Mouse (Mus musculus) MEL (cell line): ENCODE measurements at regions not wholly inside any gene's neighbourhood (a gene's known extent, or its start where the extent isn't known, plus 50 kb on each side); places are given as distances from the start of the nearest gene placed in this dataset.
A peak's percentile ranks its signal among the peaks of the same experiment; 100 is the strongest.

Experiments used
- DNase-seq: peaks from one replicate; pipeline ENCODE4 v3.0.0; 2011; ENCODE audit warnings: low read depth, low spot score
- H3K27ac ChIP-seq: 2 replicates; pipeline ENCODE4 v1.5.1; 2012; ENCODE audit warnings: low read depth, mild to moderate bottlenecking, control low read depth, low read length, moderate library complexity; ENCODE audit not compliant: control insufficient read depth
- H3K27me3 ChIP-seq, 2 experiments: fragments of 150-350 bp in 1 of 2; sonication (generic) in 1 of 2; 2 replicates each; pipeline ENCODE4 v1.6.1; 2012; ENCODE audit warnings: low read length in 2 of 2, mild to moderate bottlenecking in 2 of 2, improper control_type of control experiment in 1 of 2, moderate library complexity in 1 of 2; ENCODE audit not compliant: insufficient read depth in 2 of 2, control insufficient read depth in 1 of 2
- H3K36me3 ChIP-seq, 2 experiments: 2 replicates each; pipeline ENCODE4 v1.6.1; 2012 to 2014; ENCODE audit warnings: low read length in 2 of 2, improper control_type of control experiment in 1 of 2, inconsistent platforms in 1 of 2, mild to moderate bottlenecking in 1 of 2; ENCODE audit not compliant: insufficient read depth in 2 of 2, control insufficient read depth in 1 of 2
- H3K4me1 ChIP-seq, 2 experiments: fragments of 150-350 bp in 1 of 2; sonication (generic) in 1 of 2; 2 replicates each; pipeline ENCODE4 v1.6.1; 2012; ENCODE audit warnings: low read length in 2 of 2, improper control_type of control experiment in 1 of 2, mild to moderate bottlenecking in 1 of 2; ENCODE audit not compliant: insufficient read depth in 2 of 2, control insufficient read depth in 1 of 2
- H3K4me3 ChIP-seq, 2 experiments: fragments of 150-350 bp in 1 of 2; sonication (generic) in 1 of 2; 2 replicates each; pipeline ENCODE4 v1.5.1; 2012; ENCODE audit warnings: low read depth in 2 of 2, low read length in 2 of 2, mild to moderate bottlenecking in 2 of 2, moderate library complexity in 2 of 2, control low read depth in 1 of 2, improper control_type of control experiment in 1 of 2; ENCODE audit not compliant: control insufficient read depth in 1 of 2, insufficient read depth in 1 of 2
- H3K79me2 ChIP-seq: 2 replicates; pipeline ENCODE4 v1.6.1; 2012; ENCODE audit warnings: mild to moderate bottlenecking, low read length, moderate library complexity; ENCODE audit not compliant: control insufficient read depth, poor library complexity, insufficient read depth
- H3K9ac ChIP-seq: 2 replicates; pipeline ENCODE4 v1.6.1; 2012; ENCODE audit warnings: low read depth, mild to moderate bottlenecking, control low read depth, low read length, moderate library complexity; ENCODE audit not compliant: control insufficient read depth, poor library complexity, severe bottlenecking
- H3K9me3 ChIP-seq: fragments of 150-350 bp; sonication (generic); replicated peaks from 2 replicates; pipeline ENCODE4 v1.6.1; 2012; ENCODE audit warnings: mild to moderate bottlenecking, low read length, improper control_type of control experiment, moderate library complexity; ENCODE audit not compliant: insufficient read depth
- CHD1 ChIP-seq: IDR thresholded peaks from 2 replicates; pipeline ENCODE4 v1.6.1; 2012; ENCODE audit warnings: low read depth, mild to moderate bottlenecking, inconsistent platforms, low read length, improper control_type of control experiment
- EP300 ChIP-seq, 2 experiments: IDR thresholded peaks; 2 replicates each; pipeline ENCODE4 v1.6.1; 2011; ENCODE audit warnings: improper control_type of control experiment in 2 of 2, low read length in 2 of 2, low read depth in 1 of 2, mild to moderate bottlenecking in 1 of 2
- ETS1 ChIP-seq: IDR thresholded peaks from 2 replicates; pipeline ENCODE4 v1.6.1; 2012; ENCODE audit warnings: low read depth, mild to moderate bottlenecking, inconsistent platforms, low read length, improper control_type of control experiment, moderate library complexity
- GATA1 ChIP-seq: IDR thresholded peaks from 2 replicates; pipeline ENCODE4 v1.6.1; 2011; ENCODE audit warnings: low read depth, low read length, improper control_type of control experiment
- HCFC1 ChIP-seq: IDR thresholded peaks from 2 replicates; pipeline ENCODE4 v1.6.1; 2012; ENCODE audit warnings: low read depth, mild to moderate bottlenecking, inconsistent platforms, low read length, improper control_type of control experiment, moderate library complexity
- MAFK ChIP-seq: IDR thresholded peaks from 2 replicates; pipeline ENCODE4 v1.6.1; 2011; ENCODE audit warnings: low read depth, mild to moderate bottlenecking, low read length, improper control_type of control experiment, borderline replicate concordance
- MAZ ChIP-seq: IDR thresholded peaks from 2 replicates; pipeline ENCODE4 v1.6.1; 2012; ENCODE audit warnings: low read depth, mild to moderate bottlenecking, inconsistent platforms, low read length, improper control_type of control experiment
- MYB ChIP-seq: IDR thresholded peaks from 2 replicates; pipeline ENCODE4 v1.6.1; 2011; ENCODE audit warnings: mild to moderate bottlenecking, low read depth, low read length, improper control_type of control experiment
- MYC ChIP-seq: IDR thresholded peaks from 2 replicates; pipeline ENCODE4 v1.6.1; 2011; ENCODE audit warnings: low read depth, mild to moderate bottlenecking, low read length, improper control_type of control experiment, moderate library complexity
- NRF1 ChIP-seq: IDR thresholded peaks from 2 replicates; pipeline ENCODE4 v1.6.1; 2014; ENCODE audit warnings: low read depth, mild to moderate bottlenecking, inconsistent platforms, low read length, improper control_type of control experiment, moderate library complexity; ENCODE audit not compliant: poor library complexity, insufficient read depth, severe bottlenecking
- RAD21 ChIP-seq: IDR thresholded peaks from 2 replicates; pipeline ENCODE4 v1.6.1; 2011; ENCODE audit warnings: mild to moderate bottlenecking, low read depth, low read length, improper control_type of control experiment
- RCOR1 ChIP-seq: IDR thresholded peaks from 2 replicates; pipeline ENCODE4 v1.6.1; 2012; ENCODE audit warnings: low read depth, mild to moderate bottlenecking, inconsistent platforms, low read length, improper control_type of control experiment
- SMC3 ChIP-seq: IDR thresholded peaks from 2 replicates; pipeline ENCODE4 v1.6.1; 2011; ENCODE audit warnings: low read depth, low read length, improper control_type of control experiment
- TBP ChIP-seq: IDR thresholded peaks from 2 replicates; pipeline ENCODE4 v1.8.0; 2011; ENCODE audit warnings: low read depth, low read length, improper control_type of control experiment
- TCF12 ChIP-seq: IDR thresholded peaks from 2 replicates; pipeline ENCODE4 v1.6.1; 2014; ENCODE audit warnings: low read depth, mild to moderate bottlenecking, inconsistent platforms, low read length, improper control_type of control experiment, moderate library complexity
- USF1 ChIP-seq: IDR thresholded peaks from 2 replicates; pipeline ENCODE4 v1.6.1; 2014; ENCODE audit warnings: low read depth, mild to moderate bottlenecking, inconsistent platforms, low read length, improper control_type of control experiment, moderate library complexity
- ZNF384 ChIP-seq: IDR thresholded peaks from 2 replicates; pipeline ENCODE4 v1.6.1; 2012; ENCODE audit warnings: low read depth, mild to moderate bottlenecking, inconsistent platforms, low read length, improper control_type of control experiment

DNA sequence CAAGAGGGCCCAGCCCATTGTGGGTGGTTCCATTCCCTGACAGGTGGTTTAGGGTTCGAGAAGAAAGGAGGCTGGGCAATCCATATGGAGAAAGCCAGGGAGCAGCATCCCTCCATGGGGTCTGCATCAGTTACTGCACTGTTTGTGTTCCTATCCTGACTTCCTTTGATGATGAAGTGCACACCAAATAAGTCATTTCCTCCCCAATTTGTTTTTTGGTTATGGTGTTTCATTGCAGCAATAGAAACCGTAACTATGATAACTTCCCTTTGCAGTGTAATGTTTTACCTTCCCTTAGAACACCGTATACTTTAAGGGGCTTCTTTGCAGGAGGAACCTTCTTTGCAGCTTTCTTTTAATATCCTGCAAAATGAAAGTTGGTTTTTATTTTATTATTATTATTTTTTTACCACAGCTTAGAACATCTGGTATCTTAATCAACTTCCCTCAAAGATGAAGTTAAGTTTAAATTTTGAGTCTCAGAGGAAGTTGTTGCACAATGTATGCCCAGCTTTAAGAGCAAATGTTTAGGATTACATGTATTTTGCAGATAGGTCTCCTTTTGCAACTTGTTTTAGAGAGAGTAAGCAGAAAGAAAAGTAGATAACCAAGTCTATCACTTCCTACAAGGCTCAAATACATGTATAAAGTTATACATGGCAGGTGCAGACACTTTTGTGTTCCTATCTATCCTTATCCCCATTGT, 1059.1 kb downstream of the Diaph2 start:
- no peak overlapping the region for H3K27ac ChIP-seq
- DNase-seq, result peak; percentile 25
- H3K79me2 ChIP-seq, result no peaks in the 10 kb centered on the region

DNA sequence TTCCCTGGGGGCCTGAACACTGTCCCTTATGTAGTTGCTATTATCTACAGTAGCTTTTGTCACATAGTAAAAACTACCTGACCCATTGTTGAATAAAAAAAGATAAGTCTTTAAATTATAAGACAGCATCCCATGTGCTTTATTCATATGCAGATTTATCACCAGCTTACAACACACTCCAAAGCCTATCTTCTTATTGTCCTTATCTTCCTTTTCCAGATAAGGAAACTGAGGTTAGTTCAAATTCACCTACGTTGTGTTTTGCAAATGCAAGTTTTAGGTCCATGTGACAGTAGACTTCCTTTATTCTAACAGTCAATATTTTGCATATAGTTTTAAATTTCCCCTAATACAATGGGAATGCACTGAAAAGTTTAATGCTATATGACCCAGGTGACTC, 1069.4 kb downstream of the Diaph2 start:
- H3K4me1 ChIP-seq, result peaks cover 0 to 3% of the 10 kb centered on the region in 2 experiments; a peak in 1 of 4 replicates
- H3K27me3 ChIP-seq, result no peaks in the 10 kb centered on the region
- no peak for DNase-seq
- H3K27ac ChIP-seq, result no peak overlapping the region
- H3K9me3 ChIP-seq, result no peaks in the 10 kb centered on the region
- H3K9ac ChIP-seq, result no peak overlapping the region
- H3K36me3 ChIP-seq, result peaks cover 0 to 5% of the 10 kb centered on the region in 2 experiments; a peak in 1 of 4 replicates
- H3K4me3 ChIP-seq, result no peak overlapping the region
- no peaks in the 10 kb centered on the region for H3K79me2 ChIP-seq
- no peak for TF ChIP-seq SMC3
- TF ChIP-seq EP300 (IDR thresholded peaks at IDR 0.05; ENCODE audit: low read depth in 1 of 2, low read length in 2 of 2), result peak; percentile 58 to 71; a peak in 2 of 4 replicates
- 0 out of 2 replicates have a peak, but pooled peaks have one; percentile 37 for TF ChIP-seq RCOR1
- TF ChIP-seq GATA1, result peak; percentile 83
- peak; percentile 43 for TF ChIP-seq ETS1
- no peak; the same call in 1 of the 2 replicates for TF ChIP-seq MYC
- peak; percentile 30; the same call in 1 of the 2 replicates for TF ChIP-seq TCF12

More for the DNA sequence above, 1059.1 kb downstream of the Diaph2 start:
- TF ChIP-seq ZNF384 (no peak), TBP (no peak), NRF1 (no peak), MAFK (no peak), MAZ (no peak), TCF12 (no peak)
- Histone ChIP-seq H3K36me3 (no peaks in the 10 kb centered on the region), H3K4me3 (no peak overlapping the region), H3K9ac (no peak overlapping the region), H3K9me3 (no peaks in the 10 kb centered on the region), H3K27me3 (no peaks in the 10 kb centered on the region), H3K4me1 (no peaks in the 10 kb centered on the region)

DNA sequence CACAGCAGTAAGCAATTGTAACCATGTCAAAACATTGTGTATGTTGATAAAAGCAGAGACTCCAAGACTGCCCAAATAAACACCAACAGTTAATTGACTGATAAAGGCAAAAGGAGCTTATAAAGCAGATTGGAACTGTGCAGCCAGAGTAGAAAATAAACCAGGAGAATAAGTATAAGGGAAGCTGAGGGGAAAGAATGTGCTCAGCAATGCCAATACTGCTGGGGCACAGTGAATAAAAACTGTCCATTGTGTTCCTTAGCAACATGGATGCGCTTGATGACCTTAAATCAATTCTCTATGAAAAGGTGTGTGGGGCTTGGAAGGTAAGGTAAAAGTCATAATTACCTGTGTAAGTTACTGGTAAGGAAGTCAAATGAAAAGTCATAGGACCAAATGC, 1070.2 kb downstream of the Diaph2 start:
- Histone ChIP-seq H3K9ac (no peak overlapping the region), H3K4me1 (peaks cover 0 to 3% of the 10 kb centered on the region in 2 experiments; a peak in 1 of 4 replicates), H3K27me3 (no peaks in the 10 kb centered on the region), H3K27ac (no peak overlapping the region), H3K79me2 (no peaks in the 10 kb centered on the region), H3K36me3 (peaks cover 0 to 5% of the 10 kb centered on the region in 2 experiments; a peak in 1 of 4 replicates), H3K4me3 (no peak overlapping the region), H3K9me3 (no peaks in the 10 kb centered on the region)
- DNase-seq, result no peak
- TF ChIP-seq MYC (no peak), CHD1 (no peak), HCFC1 (no peak), RCOR1 (no peak), TBP (no peak), NRF1 (no peak), RAD21 (no peak), MYB (no peak), USF1 (no peak)
